In the genomic region with DNA sequence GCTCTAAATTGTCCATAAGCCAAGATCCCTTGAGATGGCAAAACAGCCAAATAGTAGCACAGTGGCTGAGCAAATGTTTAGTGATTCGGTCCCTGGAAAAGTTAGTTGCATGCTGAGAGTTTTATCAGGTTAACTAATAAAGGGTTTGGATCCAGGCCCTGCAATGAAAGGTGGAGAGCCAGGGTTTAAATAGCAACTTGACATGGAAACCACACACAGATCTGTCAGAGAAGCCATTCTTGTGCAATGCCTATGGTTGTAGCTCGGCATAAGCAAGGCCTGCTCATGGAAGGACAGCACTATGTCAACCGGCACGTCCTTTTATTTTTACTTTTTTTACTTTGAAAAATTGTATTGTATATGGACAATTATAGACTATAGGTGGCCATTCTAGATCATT, we compare ENCODE assay signal across 25 mouse cellular contexts.
DNase-seq lines count a peak whose midpoint lies in the region; ATAC-seq lines count a peak whose summit lies in the region.
"Had no signal": no experiment of that assay in that cellular context is flagged by ENCODE, and none has a peak within 500 bp of the region (broad histone marks: within the 10 kb centered on the region; RNA-seq: fewer than 3 reads in every experiment).

No protein-coding gene starts in this region.

- no peak overlapping the region for H3K4me2 ChIP-seq in midbrain, embryonic 14.5 days (ENCODE audit: low read length)
- H3K4me2 ChIP-seq in hindbrain, embryonic 12.5 days (replicated peaks), result no peak overlapping the region
- H3K4me2 ChIP-seq in midbrain, embryonic 16.5 days (ENCODE audit: low read length), result no peak overlapping the region
- H3K4me2 ChIP-seq: embryonic facial prominence, embryonic 12.5 days; embryonic facial prominence, embryonic 15.5 days; heart, embryonic 11.5 days; hindbrain, embryonic 13.5 days had no signal

- H3K36me3 ChIP-seq in midbrain, embryonic 14.5 days (ENCODE audit: control insufficient read depth, insufficient read depth, low read length), result no peaks in the 10 kb centered on the region
- H3K36me3 ChIP-seq in hindbrain, embryonic 12.5 days, result no peaks in the 10 kb centered on the region
- no peaks in the 10 kb centered on the region for H3K36me3 ChIP-seq in midbrain, embryonic 16.5 days (ENCODE audit: control insufficient read depth, insufficient read depth, low read length)
- H3K36me3 ChIP-seq: embryonic facial prominence, embryonic 12.5 days; embryonic facial prominence, embryonic 15.5 days; G1E; hindbrain, embryonic 13.5 days had no signal

- DNase-seq in heart, adult 11 months, result peak; percentile 66
- no peak for DNase-seq in heart, adult 8-10 months (ENCODE audit: low spot score)
- DNase-seq in midbrain, embryonic 14.5 days, result no peak
- DNase-seq: adrenal gland, adult 8-10 months; adrenal gland, postnatal 25 days; B cell, adult 2 months; cerebellum, adult 18-20 months; cerebellum, adult 9-10 months; cerebellum, postnatal 14 days; forebrain, postnatal 0 days; gastrocnemius, adult 2 months; gastrocnemius, postnatal 14 days; heart, adult 2 months had no signal

- H3K4me1 ChIP-seq in brown adipose tissue, adult 24 weeks (ENCODE audit: control insufficient read depth, insufficient read depth, insufficient read length, low read length), result peaks cover 12% of the 10 kb centered on the region
- peaks cover 6% of the 10 kb centered on the region; the same call in 1 of the 2 replicates for H3K4me1 ChIP-seq in midbrain, embryonic 14.5 days (ENCODE audit: control insufficient read depth, insufficient read depth, low read length)
- H3K4me1 ChIP-seq in hindbrain, embryonic 12.5 days, result no peaks in the 10 kb centered on the region
- no peaks in the 10 kb centered on the region for H3K4me1 ChIP-seq in midbrain, embryonic 16.5 days (ENCODE audit: control insufficient read depth, insufficient read depth, low read length)
- H3K4me1 ChIP-seq: hindbrain, embryonic 13.5 days had no signal

- H3K9ac ChIP-seq in midbrain, embryonic 14.5 days (replicated peaks; ENCODE audit: low read length), result no peak overlapping the region
- H3K9ac ChIP-seq in hindbrain, embryonic 12.5 days, result no peak overlapping the region
- no peak overlapping the region for H3K9ac ChIP-seq in midbrain, embryonic 16.5 days (ENCODE audit: low read depth, low read length)
- H3K9ac ChIP-seq: embryonic facial prominence, embryonic 12.5 days; embryonic facial prominence, embryonic 15.5 days; forebrain, postnatal 0 days; hindbrain, embryonic 13.5 days had no signal

- ATAC-seq in megakaryocyte, adult 5-6 weeks (ENCODE audit: poor library complexity, severe bottlenecking), result peak; percentile 39; the same call in 1 of the 2 replicates
- no peak for ATAC-seq in midbrain, embryonic 14.5 days (ENCODE audit: low FRiP score, low TSS enrichment)
- no peak for ATAC-seq in hindbrain, embryonic 12.5 days (ENCODE audit: low FRiP score)
- no peak for ATAC-seq in midbrain, embryonic 16.5 days
- ATAC-seq: forebrain, embryonic 14.5 days; forebrain, postnatal 0 days; hindbrain, embryonic 16.5 days had no signal

- peak overlapping the region; percentile 49 for H3K27ac ChIP-seq in brown adipose tissue, adult 24 weeks (replicated peaks; ENCODE audit: low read depth, low read length)
- H3K27ac ChIP-seq in midbrain, embryonic 14.5 days (replicated peaks; ENCODE audit: low read depth, low read length), result no peak overlapping the region
- H3K27ac ChIP-seq in hindbrain, embryonic 12.5 days, result no peak overlapping the region
- H3K27ac ChIP-seq in midbrain, embryonic 16.5 days (ENCODE audit: low read length), result no peak overlapping the region
- H3K27ac ChIP-seq: embryonic facial prominence, embryonic 12.5 days; embryonic facial prominence, embryonic 15.5 days; gastrocnemius, adult 2 months; heart, adult 2 months; hindbrain, embryonic 13.5 days had no signal

- 95% methylated on average over 4 of the region's 4 CpGs for WGBS in midbrain, embryonic 14.5 days
- 89% methylated on average over 4 of the region's 4 CpGs for WGBS in hindbrain, embryonic 12.5 days
- 95% methylated on average over 4 of the region's 4 CpGs for WGBS in midbrain, embryonic 16.5 days

- no peak overlapping the region for H3K4me3 ChIP-seq in brown adipose tissue, adult 24 weeks (ENCODE audit: insufficient read depth, low read depth, low read length)
- H3K4me3 ChIP-seq in midbrain, embryonic 14.5 days (replicated peaks; ENCODE audit: low read depth, low read length), result no peak overlapping the region
- H3K4me3 ChIP-seq in hindbrain, embryonic 12.5 days, result no peak overlapping the region
- H3K4me3 ChIP-seq in midbrain, embryonic 16.5 days (ENCODE audit: low read depth, low read length), result no peak overlapping the region
- H3K4me3 ChIP-seq: embryonic facial prominence, embryonic 12.5 days; embryonic facial prominence, embryonic 15.5 days; gastrocnemius, adult 2 months; heart, adult 2 months; hindbrain, embryonic 13.5 days had no signal

- no peaks in the 10 kb centered on the region for H3K27me3 ChIP-seq in midbrain, embryonic 14.5 days (ENCODE audit: control insufficient read depth, insufficient read depth, low read length)
- H3K27me3 ChIP-seq in hindbrain, embryonic 12.5 days, result no peaks in the 10 kb centered on the region
- H3K27me3 ChIP-seq in midbrain, embryonic 16.5 days (ENCODE audit: control insufficient read depth, insufficient read depth, low read depth, low read length), result no peaks in the 10 kb centered on the region
- H3K27me3 ChIP-seq: CH12.LX; embryonic facial prominence, embryonic 12.5 days; hindbrain, embryonic 13.5 days had no signal

- H3K9me3 ChIP-seq in midbrain, embryonic 14.5 days (ENCODE audit: control insufficient read depth, low read length), result no peaks in the 10 kb centered on the region
- H3K9me3 ChIP-seq in hindbrain, embryonic 12.5 days (replicated peaks), result no peaks in the 10 kb centered on the region
- no peaks in the 10 kb centered on the region for H3K9me3 ChIP-seq in midbrain, embryonic 16.5 days (replicated peaks; ENCODE audit: control insufficient read depth, low read length, poor library complexity, severe bottlenecking)
- H3K9me3 ChIP-seq: embryonic facial prominence, embryonic 12.5 days; embryonic facial prominence, embryonic 15.5 days; hindbrain, embryonic 13.5 days had no signal
